ENCODE assay signal across 14 mouse cellular contexts in genomic region chr2:4406977-4407376, GRCm38 (mm10).
DNase-seq lines count a peak whose midpoint lies in the region; ATAC-seq and TF ChIP-seq lines count a peak whose summit lies in the region.
"Had no signal": no experiment of that assay in that cellular context is flagged by ENCODE, and none has a peak within 500 bp of the region (broad histone marks: within the 10 kb centered on the region; RNA-seq: fewer than 3 reads in every experiment).

No protein-coding gene starts in this region.

- peaks cover 93% of the 10 kb centered on the region for H3K79me2 ChIP-seq in myocyte (ENCODE audit: control insufficient read depth, insufficient read depth)

- no peak overlapping the region for H3K4me2 ChIP-seq in embryonic facial prominence, embryonic 14.5 days (ENCODE audit: low read depth, low read length)
- no peak overlapping the region for H3K4me2 ChIP-seq in midbrain, embryonic 13.5 days (replicated peaks)
- H3K4me2 ChIP-seq in hindbrain, embryonic 14.5 days (replicated peaks), result 0 out of 2 replicates have a peak overlapping the region, but pooled peaks have one; percentile 4
- peak overlapping the region; percentile 20 for H3K4me2 ChIP-seq in myocyte (ENCODE audit: low read depth)
- H3K4me2 ChIP-seq: heart, embryonic 12.5 days had no signal

- 48% methylated on average over 5 of the region's 5 CpGs for WGBS in embryonic facial prominence, embryonic 14.5 days
- 59% methylated on average over 5 of the region's 5 CpGs for WGBS in embryonic facial prominence, embryonic 10.5 days
- WGBS in midbrain, embryonic 10.5 days, result 88% methylated on average over 5 of the region's 5 CpGs
- 68% methylated on average over 5 of the region's 5 CpGs for WGBS in midbrain, embryonic 13.5 days
- 33% methylated on average over 5 of the region's 5 CpGs for WGBS in hindbrain, embryonic 14.5 days

- TF ChIP-seq POLR2A in myocyte (IDR thresholded peaks at IDR 0.05; ENCODE audit: insufficient read length, low read depth), result no peak

- no peak overlapping the region for H3K9ac ChIP-seq in embryonic facial prominence, embryonic 14.5 days (ENCODE audit: low read depth, low read length)
- H3K9ac ChIP-seq in midbrain, embryonic 13.5 days (replicated peaks), result no peak overlapping the region
- no peak overlapping the region for H3K9ac ChIP-seq in hindbrain, embryonic 14.5 days
- H3K9ac ChIP-seq: heart, embryonic 12.5 days; liver, postnatal 0 days had no signal

- no peak for DNase-seq in embryonic facial prominence, embryonic 14.5 days (ENCODE audit: low spot score)
- no peak for DNase-seq in embryonic facial prominence, embryonic 10.5 days (ENCODE audit: low spot score)
- DNase-seq in midbrain, embryonic 10.5 days (ENCODE audit: low spot score), result no peak
- no peak for DNase-seq in hindbrain, embryonic 14.5 days (ENCODE audit: low spot score)
- DNase-seq in kidney, postnatal 36 days, result no peak
- DNase-seq in adrenal gland, adult (ENCODE audit: inconsistent age in 2 of 2, low spot score in 1 of 2), result no peak
- DNase-seq: kidney, adult 11 months; liver, postnatal 0 days; right cerebral cortex, postnatal 25 days had no signal

- H3K27me3 ChIP-seq in embryonic facial prominence, embryonic 14.5 days (replicated peaks; ENCODE audit: control insufficient read depth, insufficient read depth, low read length), result no peaks in the 10 kb centered on the region
- H3K27me3 ChIP-seq in embryonic facial prominence, embryonic 10.5 days (replicated peaks; ENCODE audit: low read depth, poor library complexity, severe bottlenecking), result no peaks in the 10 kb centered on the region
- no peaks in the 10 kb centered on the region for H3K27me3 ChIP-seq in midbrain, embryonic 10.5 days (ENCODE audit: low read depth, poor library complexity, severe bottlenecking)
- no peaks in the 10 kb centered on the region for H3K27me3 ChIP-seq in midbrain, embryonic 13.5 days
- H3K27me3 ChIP-seq in hindbrain, embryonic 14.5 days (ENCODE audit: control insufficient read depth, insufficient read depth, low read length), result no peaks in the 10 kb centered on the region
- H3K27me3 ChIP-seq in myocyte (ENCODE audit: control insufficient read depth, insufficient read depth, insufficient read length), result no peaks in the 10 kb centered on the region
- H3K27me3 ChIP-seq: heart, embryonic 12.5 days had no signal

- no peaks in the 10 kb centered on the region for H3K9me3 ChIP-seq in embryonic facial prominence, embryonic 14.5 days (ENCODE audit: control insufficient read depth, low read length)
- no peaks in the 10 kb centered on the region for H3K9me3 ChIP-seq in embryonic facial prominence, embryonic 10.5 days
- no peaks in the 10 kb centered on the region for H3K9me3 ChIP-seq in midbrain, embryonic 10.5 days (replicated peaks)
- H3K9me3 ChIP-seq in midbrain, embryonic 13.5 days, result no peaks in the 10 kb centered on the region
- H3K9me3 ChIP-seq in hindbrain, embryonic 14.5 days (ENCODE audit: control insufficient read depth, low read length), result no peaks in the 10 kb centered on the region
- H3K9me3 ChIP-seq: G1E; heart, embryonic 12.5 days had no signal

- ATAC-seq in embryonic facial prominence, embryonic 14.5 days (ENCODE audit: low read depth), result peak; percentile 23; the same call in 1 of the 2 replicates
- ATAC-seq in midbrain, embryonic 13.5 days, result no peak
- ATAC-seq in hindbrain, embryonic 14.5 days (ENCODE audit: low FRiP score), result peak; percentile 35; the same call in 1 of the 2 replicates
- ATAC-seq: liver, postnatal 0 days had no signal

- H3K36me3 ChIP-seq in embryonic facial prominence, embryonic 14.5 days (ENCODE audit: control insufficient read depth, insufficient read depth, low read length), result no peaks in the 10 kb centered on the region
- H3K36me3 ChIP-seq in embryonic facial prominence, embryonic 10.5 days (replicated peaks), result 0 out of 2 replicates have a peak, but pooled peaks cover 4% of the 10 kb centered on the region
- peaks cover 11% of the 10 kb centered on the region; the same call in 1 of the 2 replicates for H3K36me3 ChIP-seq in midbrain, embryonic 10.5 days
- H3K36me3 ChIP-seq in midbrain, embryonic 13.5 days, result no peaks in the 10 kb centered on the region
- no peaks in the 10 kb centered on the region for H3K36me3 ChIP-seq in hindbrain, embryonic 14.5 days (replicated peaks; ENCODE audit: control insufficient read depth, insufficient read depth)
- H3K36me3 ChIP-seq in myocyte (ENCODE audit: control insufficient read depth, insufficient read depth), result peaks cover 6% of the 10 kb centered on the region
- H3K36me3 ChIP-seq: G1E; heart, embryonic 12.5 days had no signal

- H3K4me3 ChIP-seq in embryonic facial prominence, embryonic 14.5 days (ENCODE audit: low read depth, low read length), result no peak overlapping the region
- H3K4me3 ChIP-seq in embryonic facial prominence, embryonic 10.5 days, result no peak overlapping the region
- H3K4me3 ChIP-seq in midbrain, embryonic 10.5 days, result no peak overlapping the region
- H3K4me3 ChIP-seq in midbrain, embryonic 13.5 days (replicated peaks), result no peak overlapping the region
- H3K4me3 ChIP-seq in hindbrain, embryonic 14.5 days (replicated peaks; ENCODE audit: low read length), result no peak overlapping the region
- no peak overlapping the region for H3K4me3 ChIP-seq in myocyte
- H3K4me3 ChIP-seq: heart, embryonic 12.5 days; left cerebral cortex, adult 2 months had no signal

- H3K4me1 ChIP-seq in embryonic facial prominence, embryonic 14.5 days (ENCODE audit: control insufficient read depth, insufficient read depth, low read length), result peaks cover 29% of the 10 kb centered on the region
- peaks cover 59% of the 10 kb centered on the region for H3K4me1 ChIP-seq in embryonic facial prominence, embryonic 10.5 days
- peaks cover 55% of the 10 kb centered on the region for H3K4me1 ChIP-seq in midbrain, embryonic 10.5 days
- H3K4me1 ChIP-seq in midbrain, embryonic 13.5 days (replicated peaks), result peaks cover 88% of the 10 kb centered on the region
- H3K4me1 ChIP-seq in hindbrain, embryonic 14.5 days (replicated peaks; ENCODE audit: control insufficient read depth, insufficient read depth, low read length), result peaks cover 81% of the 10 kb centered on the region

- no peak overlapping the region; the same call in 1 of the 2 replicates for H3K27ac ChIP-seq in embryonic facial prominence, embryonic 14.5 days (replicated peaks; ENCODE audit: low read depth, low read length)
- no peak overlapping the region for H3K27ac ChIP-seq in embryonic facial prominence, embryonic 10.5 days (replicated peaks)
- 0 out of 2 replicates have a peak overlapping the region, but pooled peaks have one; percentile 53 for H3K27ac ChIP-seq in midbrain, embryonic 10.5 days (replicated peaks)
- H3K27ac ChIP-seq in midbrain, embryonic 13.5 days, result no peak overlapping the region
- H3K27ac ChIP-seq in hindbrain, embryonic 14.5 days, result peak overlapping the region; percentile 26; the same call in 1 of the 2 replicates
- H3K27ac ChIP-seq: left cerebral cortex, adult 2 months had no signal

- no peak overlapping the region for H3ac ChIP-seq in myocyte (ENCODE audit: control insufficient read depth, insufficient read length)

TF ChIP-seq in myocyte, 11 proteins besides CTCF, POLR2A, EP300 and RAD21:
- TF ChIP-seq REST (IDR thresholded peaks at IDR 0.05; ENCODE audit: insufficient read depth, insufficient read length) (no peak), MAX (IDR thresholded peaks at IDR 0.05; ENCODE audit: low read depth) (no peak), USF1 (IDR thresholded peaks at IDR 0.05; ENCODE audit: low read depth) (no peak), TCF3 (IDR thresholded peaks at IDR 0.05; ENCODE audit: insufficient read length, low read depth) (no peak), TCF12 (IDR thresholded peaks at IDR 0.05; ENCODE audit: insufficient read depth, poor library complexity, severe bottlenecking) (no peak), SRF (IDR thresholded peaks at IDR 0.05; ENCODE audit: control insufficient read depth, insufficient read length, low read depth) (no peak), POLR2AphosphoS2 (IDR thresholded peaks at IDR 0.05; ENCODE audit: insufficient read length, low read depth) (no peak), E2F4 (IDR thresholded peaks at IDR 0.05; ENCODE audit: insufficient read depth) (no peak), CEBPB (IDR thresholded peaks at IDR 0.05; ENCODE audit: insufficient read depth, poor library complexity, severe bottlenecking) (no peak), MYOG (IDR thresholded peaks at IDR 0.05; ENCODE audit: control insufficient read depth in 1 of 3, insufficient read depth in 1 of 3, insufficient read length in 2 of 3, low read depth in 2 of 3) (no peak)

Comparison
In these comparisons a context has a peak if more than half of its experiments do, and no peak if none do; other contexts are left out.
1. H3K27ac ChIP-seq: peak in midbrain, embryonic 10.5 days (single experiment) and hindbrain, embryonic 14.5 days (single experiment); none in embryonic facial prominence, embryonic 14.5 days (single experiment), embryonic facial prominence, embryonic 10.5 days (single experiment) and midbrain, embryonic 13.5 days (single experiment).
2. H3K4me2 ChIP-seq: peak in hindbrain, embryonic 14.5 days (single experiment) and myocyte (single experiment); none in embryonic facial prominence, embryonic 14.5 days (single experiment) and midbrain, embryonic 13.5 days (single experiment).